Mouse (Mus musculus): Measurements from ENCODE around the gene Dmgdh. TPM values are rescaled to one million over a fixed set of nuclear protein-coding genes. Genes with fewer than 3 reads are reported as not detected.

Gene Dmgdh
- total RNA-seq, 4 experiments from 2014 or later, result 0.16 to 0.79 (median 0.28) TPM

GRCm38 (mm10) chr13:93707271-93707670, 33.0 kb downstream of the Dmgdh start:
- no peak for DNase-seq (ENCODE audit: low spot score in 2 of 2)

GRCm38 (mm10) chr13:93710325-93710724, 36.1 kb downstream of the Dmgdh start:
- no peak for DNase-seq (ENCODE audit: low spot score in 2 of 2)

GRCm38 (mm10) chr13:93711226-93711625, 37.0 kb downstream of the Dmgdh start:
- DNase-seq (ENCODE audit: low spot score in 2 of 2), result no peak

- no peak for DNase-seq (ENCODE audit: low spot score in 2 of 2)
These were observed 38.1 kb downstream of the Dmgdh start for GRCm38 (mm10) chr13:93712362-93712761.

- no peak for DNase-seq (ENCODE audit: low spot score in 2 of 2)
These were observed 39.6 kb downstream of the Dmgdh start for GRCm38 (mm10) chr13:93713826-93714225.

GRCm38 (mm10) chr13:93717113-93717512, 42.9 kb downstream of the Dmgdh start:
- no peak for DNase-seq (ENCODE audit: low spot score in 2 of 2)

GRCm38 (mm10) chr13:93718948-93719347, 44.7 kb downstream of the Dmgdh start:
- DNase-seq (ENCODE audit: low spot score in 2 of 2), result peak in 1 of 2 experiments; percentile 46

GRCm38 (mm10) chr13:93721916-93722315, 47.7 kb downstream of the Dmgdh start:
- peak in 1 of 2 experiments; percentile 21 for DNase-seq (ENCODE audit: low spot score in 2 of 2)

GRCm38 (mm10) chr13:93723455-93723854, 49.2 kb downstream of the Dmgdh start:
- DNase-seq (ENCODE audit: low spot score in 2 of 2), result no peak

- DNase-seq (ENCODE audit: low spot score in 2 of 2), result no peak
These were observed 50.0 kb downstream of the Dmgdh start for GRCm38 (mm10) chr13:93724206-93724605.

- DNase-seq (ENCODE audit: low spot score in 2 of 2), result no peak
These were observed 61.0 kb downstream of the Dmgdh start for GRCm38 (mm10) chr13:93735131-93735636.

GRCm38 (mm10) chr13:93744118-93744517, 69.9 kb downstream of the Dmgdh start:
- DNase-seq (ENCODE audit: low spot score in 2 of 2), result no peak

GRCm38 (mm10) chr13:93752597-93753400, 78.6 kb downstream of the Dmgdh start:
- no peak for DNase-seq (ENCODE audit: low spot score in 2 of 2)

GRCm38 (mm10) chr13:93755084-93755483, 80.9 kb downstream of the Dmgdh start:
- DNase-seq (ENCODE audit: low spot score in 2 of 2), result no peak

GRCm38 (mm10) chr13:93756674-93757073, 82.4 kb downstream of the Dmgdh start:
- DNase-seq (ENCODE audit: low spot score in 2 of 2), result no peak

- no peak for DNase-seq (ENCODE audit: low spot score in 2 of 2)
These were observed 83.3 kb downstream of the Dmgdh start for GRCm38 (mm10) chr13:93757514-93757913.

GRCm38 (mm10) chr13:93758149-93758898, 84.1 kb downstream of the Dmgdh start:
- no peak for DNase-seq (ENCODE audit: low spot score in 2 of 2)

- no peak for DNase-seq (ENCODE audit: low spot score in 2 of 2)
These were observed 87.6 kb downstream of the Dmgdh start for GRCm38 (mm10) chr13:93761831-93762230.

- DNase-seq (ENCODE audit: low spot score in 2 of 2), result no peak
These were observed 88.6 kb downstream of the Dmgdh start for GRCm38 (mm10) chr13:93762879-93763278.

- no peak for DNase-seq (ENCODE audit: low spot score in 2 of 2)
These were observed 90.2 kb downstream of the Dmgdh start for GRCm38 (mm10) chr13:93764321-93764973.

GRCm38 (mm10) chr13:93771031-93771587, 96.9 kb downstream of the Dmgdh start:
- no peak for DNase-seq (ENCODE audit: low spot score in 2 of 2)
